Mouse (Mus musculus) regulatory T cell (primary cell): ENCODE measurements at regions not wholly inside any gene's neighbourhood (a gene's known extent, or its start where the extent isn't known, plus 50 kb on each side); places are given as distances from the start of the nearest gene placed in this dataset.

Source experiments
- in situ Hi-C: fragments of 300-600 bp; cut with MboI, MseI; formaldehyde crosslinking; loops from one replicate; pipeline ENCODE4 v1.15.1; 2025; ENCODE audit warnings: high pct_unique_total_duplicates

GRCm38 (mm10) chr4:64432097-64432496 is 385.3 kb upstream of the Tnc start:
- in situ Hi-C loops = no loop called here

GRCm38 (mm10) chr4:64437744-64438594 is 391.2 kb upstream of the Tnc start:
- in situ Hi-C loops = no loop called here

- in situ Hi-C loops = no loop called here
Measured at GRCm38 (mm10) chr4:64451442-64451841, 404.6 kb upstream of the Tnc start.

- in situ Hi-C loops = no loop called here
Measured at GRCm38 (mm10) chr4:64451946-64452345, 405.1 kb upstream of the Tnc start.

- in situ Hi-C loops = loop anchor here (10.0 to 25.0 kb wide), 4 partner anchors 680 to 1055 kb away; partner anchors contain the start of genes Gm11213 and Tex48
Measured at GRCm38 (mm10) chr4:64492260-64492962, 445.6 kb upstream of the Tnc start.

DNA sequence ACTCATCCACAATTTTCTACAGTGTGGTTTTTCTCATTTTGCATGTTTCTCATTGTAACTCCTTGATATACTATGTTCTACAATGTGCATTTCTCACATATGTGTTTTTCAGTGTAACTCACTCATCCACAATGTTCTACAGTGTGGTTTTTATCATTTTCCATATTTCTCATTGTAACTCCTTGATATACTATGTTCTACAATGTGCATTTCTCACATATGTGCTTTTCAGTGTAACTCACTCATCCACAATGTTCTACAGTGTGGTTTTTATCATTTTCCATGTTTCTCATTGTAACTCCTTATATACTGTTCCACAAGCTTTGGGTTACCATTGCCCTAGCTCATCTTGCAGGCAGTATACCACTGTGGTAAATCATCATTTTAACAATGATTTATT is 450.9 kb upstream of the Tnc start:
- in situ Hi-C loops = loop anchor here (10.0 to 25.0 kb wide), 4 partner anchors 685 to 1060 kb away; partner anchors contain the start of genes Gm11213 and Tex48

- in situ Hi-C loops = no loop called here
Measured at GRCm38 (mm10) chr4:64500635-64501395, 454.0 kb upstream of the Tnc start.

DNA sequence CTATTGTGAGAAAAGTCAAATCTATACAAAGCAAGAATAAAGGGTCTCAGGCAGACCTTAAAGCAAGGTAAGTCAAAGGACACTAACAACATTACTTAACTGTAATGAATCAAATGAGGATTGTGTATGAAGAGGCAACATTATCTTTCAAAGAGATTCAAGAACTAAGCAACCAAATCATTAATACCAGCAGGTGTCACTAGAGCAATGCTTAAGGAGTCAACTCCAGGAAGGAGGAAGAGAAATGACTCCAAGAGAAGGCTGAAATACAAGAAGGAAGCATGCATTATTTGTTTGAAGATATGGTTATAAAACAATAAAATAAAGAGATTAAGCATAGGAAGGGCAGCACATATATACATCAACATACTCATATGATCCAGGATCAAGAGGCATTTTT is 475.1 kb upstream of the Tnc start:
- in situ Hi-C loops = no loop called here

GRCm38 (mm10) chr4:64527724-64528332 is 481.0 kb upstream of the Tnc start:
- in situ Hi-C loops = no loop called here

DNA sequence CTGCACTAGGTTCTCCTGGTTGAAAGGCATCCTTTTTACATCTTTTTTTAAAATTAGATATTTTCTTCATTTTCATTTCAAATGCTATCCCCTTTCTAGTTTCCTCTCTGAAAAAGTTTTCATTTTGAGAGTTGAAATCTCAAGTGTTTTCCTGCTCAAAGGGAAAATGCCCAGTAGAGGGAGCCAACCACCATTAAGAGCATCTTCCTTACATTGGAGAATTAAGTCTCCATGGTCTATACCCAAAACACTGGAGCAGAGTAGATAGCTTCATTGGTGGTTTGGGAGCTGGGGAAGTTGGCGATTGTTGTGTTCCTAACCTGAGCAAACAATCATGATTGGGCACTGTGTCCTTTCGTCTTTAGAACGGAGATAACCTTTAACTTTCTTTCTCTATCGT is 483.8 kb upstream of the Tnc start:
- in situ Hi-C loops = no loop called here

- in situ Hi-C loops = no loop called here
Measured at GRCm38 (mm10) chr4:64533019-64533418, 486.2 kb upstream of the Tnc start.

- in situ Hi-C loops = no loop called here
Measured at GRCm38 (mm10) chr4:64535554-64536253, 488.9 kb upstream of the Tnc start.

DNA sequence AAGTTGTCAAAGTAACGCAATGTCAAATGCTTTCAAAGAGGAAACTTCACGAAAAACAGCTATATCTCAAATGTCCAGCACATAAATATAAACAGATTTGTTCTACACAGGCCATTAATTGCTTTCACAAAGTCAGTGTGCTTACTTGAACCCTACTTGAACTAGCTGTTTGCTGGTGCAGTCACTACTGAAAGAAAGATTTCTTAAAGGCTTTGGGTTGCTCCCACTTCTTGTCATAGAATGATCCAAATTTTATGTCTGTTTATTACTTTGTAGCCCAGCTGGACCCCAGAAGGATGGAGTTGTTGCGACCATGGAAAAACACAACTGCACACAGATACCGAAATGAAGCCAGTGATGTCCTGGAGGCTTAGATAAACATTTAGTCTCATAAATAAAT is 491.2 kb upstream of the Tnc start:
- in situ Hi-C loops = no loop called here

DNA sequence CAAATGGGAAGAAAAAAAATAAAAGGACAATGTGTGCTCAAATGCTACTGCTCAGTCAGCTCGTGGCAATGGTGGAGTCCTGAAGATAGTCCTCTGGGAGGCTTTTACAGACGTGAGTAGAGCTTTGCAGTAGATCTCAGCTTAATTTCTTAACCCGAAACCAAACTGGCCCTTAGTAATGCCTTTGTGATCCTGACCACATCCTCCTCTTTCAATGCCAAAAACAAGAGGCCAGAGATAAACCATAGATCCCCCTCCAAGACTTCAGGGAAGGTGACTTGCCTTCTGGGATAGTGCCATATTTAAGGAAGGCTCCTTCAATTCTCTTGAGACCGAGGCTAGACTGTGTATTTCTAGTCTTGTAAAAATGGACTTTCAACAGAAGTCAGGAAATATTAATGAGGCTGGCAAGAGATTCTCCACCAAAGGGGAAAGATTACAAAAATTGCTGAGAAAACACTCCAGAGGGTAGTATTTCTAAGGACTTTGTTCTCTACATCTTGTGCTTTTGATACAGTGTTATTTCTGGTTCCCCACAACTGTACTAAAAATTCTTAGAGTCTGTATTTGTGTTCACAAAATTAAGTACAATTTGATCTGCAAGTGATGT is 497.9 kb upstream of the Tnc start:
- in situ Hi-C loops = no loop called here

DNA sequence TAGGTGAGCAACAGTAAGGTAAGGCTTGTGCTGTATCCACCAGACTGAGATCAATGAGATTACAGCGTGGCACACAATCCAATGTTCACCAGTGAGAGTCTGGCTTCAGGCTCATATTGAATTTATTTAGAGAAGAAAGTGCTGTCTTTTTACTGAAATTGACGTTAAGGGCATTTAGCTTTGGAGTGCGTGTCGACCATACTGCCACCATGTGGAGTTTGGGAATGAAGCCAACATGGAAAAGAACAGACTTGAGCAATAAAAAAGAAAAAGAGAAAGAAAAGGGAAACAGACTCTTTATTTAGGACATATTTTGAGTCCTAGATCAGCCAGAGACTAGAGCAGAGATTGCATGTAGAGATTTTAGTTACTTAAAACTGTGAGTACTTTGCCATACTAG is 499.6 kb upstream of the Tnc start:
- in situ Hi-C loops = no loop called here

DNA sequence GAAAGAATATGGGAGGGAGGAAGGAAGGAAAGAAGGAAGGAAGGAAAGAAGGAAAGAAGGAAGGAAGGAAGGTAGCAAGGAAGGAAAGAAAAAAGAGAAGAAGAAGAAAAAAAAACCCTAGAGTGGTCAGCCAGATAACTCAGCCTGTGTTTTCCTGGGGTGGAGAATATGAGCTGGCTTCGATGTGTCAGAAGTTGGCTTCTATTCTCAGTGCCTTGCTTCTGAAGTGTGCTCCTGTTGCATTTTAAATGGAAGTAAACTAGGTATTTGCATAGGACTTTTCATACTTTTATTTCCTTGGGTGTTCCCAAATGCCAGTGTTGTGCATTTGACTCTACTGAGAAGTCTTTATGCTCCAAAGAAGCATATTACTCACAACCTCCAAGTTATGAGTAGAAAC is 515.7 kb upstream of the Tnc start:
- in situ Hi-C loops = no loop called here

DNA sequence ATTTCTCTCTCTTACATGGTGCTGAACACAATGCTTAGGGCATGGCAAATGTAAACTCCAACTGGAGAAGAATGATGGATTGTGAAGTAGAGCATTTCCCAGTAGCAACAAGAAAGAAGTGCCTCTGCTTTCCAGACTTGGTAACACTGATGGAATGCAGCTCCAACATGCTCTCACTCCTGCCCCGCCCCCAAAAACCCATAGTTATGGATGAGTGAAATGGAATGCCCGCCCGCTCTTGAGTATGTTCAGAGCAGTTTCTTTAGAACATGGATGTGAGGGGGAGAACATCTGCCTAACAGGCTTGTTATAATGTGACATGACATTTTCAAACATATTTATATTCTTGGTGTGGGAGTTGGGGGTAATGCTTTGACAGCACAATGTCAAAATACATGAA is 517.2 kb upstream of the Tnc start:
- in situ Hi-C loops = no loop called here

- in situ Hi-C loops = no loop called here
Measured at GRCm38 (mm10) chr4:64570666-64571065, 523.9 kb upstream of the Tnc start.

DNA sequence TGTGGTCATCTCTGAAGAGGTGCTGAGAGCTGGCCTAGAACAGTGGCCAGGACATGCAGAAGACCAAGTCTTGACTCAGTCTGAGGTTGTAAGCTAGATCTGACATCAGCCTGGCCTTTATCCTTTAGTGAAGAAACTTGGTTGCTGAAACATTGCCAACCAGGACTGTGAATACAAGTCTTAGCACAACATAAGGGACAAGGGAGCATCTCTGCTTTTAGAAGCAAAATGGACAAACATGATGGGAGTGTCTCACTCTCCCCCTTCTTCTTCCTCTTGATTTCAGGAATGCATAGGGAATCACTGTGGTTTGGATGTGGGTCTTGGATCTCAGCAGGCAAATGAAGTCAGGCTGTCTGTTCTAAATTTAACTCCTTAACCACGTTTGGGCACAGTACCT is 529.1 kb upstream of the Tnc start:
- in situ Hi-C loops = no loop called here

DNA sequence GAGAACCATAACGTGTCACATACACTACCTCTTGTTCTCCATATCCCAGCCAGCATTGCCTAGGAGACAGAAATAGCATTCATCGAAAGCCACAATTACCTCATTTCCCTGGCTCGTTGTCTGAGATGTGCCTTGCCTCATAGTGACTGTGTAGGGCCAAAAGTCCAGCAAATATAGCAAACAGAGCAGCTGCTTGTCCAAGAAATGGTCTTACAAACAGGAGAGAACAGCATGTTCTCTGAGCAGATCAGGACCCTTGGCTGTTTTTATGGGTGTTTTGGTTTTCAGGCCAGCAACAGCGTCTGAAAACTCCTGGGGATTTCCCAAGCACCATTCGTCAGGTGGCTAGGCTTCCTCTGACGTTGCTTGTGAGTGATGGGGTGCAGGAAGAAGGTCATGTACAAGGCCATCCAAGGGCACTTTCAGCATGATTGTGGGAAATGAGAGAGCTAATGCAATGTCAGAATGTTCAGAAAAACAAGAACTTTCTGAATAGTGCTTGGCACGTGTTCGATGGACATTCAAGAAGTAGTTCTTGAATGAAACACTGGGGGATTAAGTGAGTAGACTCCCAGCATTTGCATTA is 528.9 kb upstream of the Pappa start:
- in situ Hi-C loops = no loop called here
